28 mouse cellular contexts compared by ENCODE assay signal in genomic region chr1:71095211-71095805, GRCm38 (mm10). TPM values are rescaled to one million over a fixed set of nuclear protein-coding genes. Genes with fewer than 3 reads are reported as not detected.
DNase-seq lines count a peak whose midpoint lies in the region; ATAC-seq lines count a peak whose summit lies in the region.
"Had no signal": no experiment of that assay in that cellular context is flagged by ENCODE, and none has a peak within 500 bp of the region (broad histone marks: within the 10 kb centered on the region; RNA-seq: fewer than 3 reads in every experiment).

No protein-coding gene starts in this region.

- peak overlapping the region; percentile 17; the same call in 1 of the 2 replicates for H3K4me2 ChIP-seq in liver, embryonic 11.5 days
- H3K4me2 ChIP-seq in liver, embryonic 13.5 days: no peak overlapping the region
- H3K4me2 ChIP-seq: embryonic facial prominence, embryonic 13.5 days; forebrain, embryonic 12.5 days; forebrain, embryonic 15.5 days; heart, embryonic 13.5 days; hindbrain, embryonic 14.5 days had no signal

- H3K9me3 ChIP-seq in liver, embryonic 11.5 days (ENCODE audit: control insufficient read depth, low read length): no peaks in the 10 kb centered on the region
- no peaks in the 10 kb centered on the region for H3K9me3 ChIP-seq in liver, embryonic 13.5 days (replicated peaks)
- H3K9me3 ChIP-seq: embryonic facial prominence, embryonic 10.5 days; embryonic facial prominence, embryonic 13.5 days; forebrain, embryonic 12.5 days; forebrain, embryonic 15.5 days; heart, embryonic 10.5 days had no signal

- ATAC-seq in liver, embryonic 11.5 days (replicated peaks; ENCODE audit: low FRiP score): no peak
- ATAC-seq in liver, embryonic 13.5 days (ENCODE audit: low read depth): no peak
- ATAC-seq in megakaryocyte-erythroid progenitor cell, adult 5-6 weeks (replicated peaks; ENCODE audit: low FRiP score, low TSS enrichment, poor library complexity, severe bottlenecking): peak; percentile 50
- ATAC-seq: forebrain, embryonic 15.5 days; hindbrain, postnatal 0 days had no signal

- H3K4me1 ChIP-seq in liver, embryonic 11.5 days (replicated peaks; ENCODE audit: control insufficient read depth, insufficient read depth, low read length): peaks cover 27% of the 10 kb centered on the region
- H3K4me1 ChIP-seq in liver, embryonic 13.5 days (replicated peaks): peaks cover 68% of the 10 kb centered on the region

- DNase-seq in liver, embryonic 11.5 days (ENCODE audit: low spot score): no peak
- DNase-seq in liver: no peak
- DNase-seq in 416B (ENCODE audit: low read depth): peak; percentile 17
- DNase-seq in liver, embryonic 13.5 days: no peak
- DNase-seq in adrenal gland, adult (ENCODE audit: inconsistent age in 2 of 2, low spot score in 1 of 2): no peak
- no peak for DNase-seq in kidney, postnatal 36 days
- DNase-seq in urinary bladder, adult 2 months (ENCODE audit: low spot score): no peak
- DNase-seq: adrenal gland, adult 8-10 months; adrenal gland, postnatal 25 days; cerebellum, adult 11-12 months; cerebellum, adult 8-10 months; cerebellum, postnatal 10 days; cerebellum, postnatal 36 days; embryo, embryonic 11 days; gastrocnemius, postnatal 36 days; heart, adult 2 months; heart, postnatal 14 days; heart, postnatal 4 days had no signal

- H3K27ac ChIP-seq in liver, embryonic 11.5 days (ENCODE audit: low read depth, low read length): no peak overlapping the region
- H3K27ac ChIP-seq in liver, embryonic 13.5 days: 0 out of 2 replicates have a peak overlapping the region, but pooled peaks have one; percentile 32
- H3K27ac ChIP-seq: embryonic facial prominence, embryonic 10.5 days; embryonic facial prominence, embryonic 13.5 days; forebrain, embryonic 12.5 days; forebrain, embryonic 15.5 days; heart, adult 2 months; heart, embryonic 10.5 days; heart, embryonic 13.5 days; hindbrain, embryonic 14.5 days; hindbrain, postnatal 0 days had no signal

- no peaks in the 10 kb centered on the region for H3K27me3 ChIP-seq in liver, embryonic 11.5 days (replicated peaks; ENCODE audit: control insufficient read depth, insufficient read depth, low read length)
- no peaks in the 10 kb centered on the region for H3K27me3 ChIP-seq in liver, embryonic 13.5 days
- H3K27me3 ChIP-seq: embryonic facial prominence, embryonic 13.5 days; forebrain, embryonic 12.5 days; forebrain, embryonic 15.5 days; heart, embryonic 13.5 days had no signal

- no peaks in the 10 kb centered on the region for H3K36me3 ChIP-seq in liver, embryonic 11.5 days (ENCODE audit: control insufficient read depth, insufficient read depth, low read length)
- H3K36me3 ChIP-seq in liver, embryonic 13.5 days: peaks cover 21% of the 10 kb centered on the region
- H3K36me3 ChIP-seq: embryonic facial prominence, embryonic 13.5 days; forebrain, embryonic 12.5 days; forebrain, embryonic 15.5 days; heart, embryonic 10.5 days had no signal

- no peak overlapping the region for H3K4me3 ChIP-seq in liver, embryonic 11.5 days (ENCODE audit: low read depth, low read length)
- no peak overlapping the region for H3K4me3 ChIP-seq in liver, embryonic 13.5 days (replicated peaks)
- H3K4me3 ChIP-seq: embryonic facial prominence, embryonic 10.5 days; embryonic facial prominence, embryonic 13.5 days; erythroblast, embryonic 14.5 days; forebrain, embryonic 12.5 days; forebrain, embryonic 15.5 days; heart, adult 2 months; heart, embryonic 10.5 days; heart, embryonic 13.5 days had no signal

- H3K9ac ChIP-seq in liver, embryonic 11.5 days (ENCODE audit: low read depth, low read length): no peak overlapping the region
- no peak overlapping the region for H3K9ac ChIP-seq in liver, embryonic 13.5 days
- H3K9ac ChIP-seq: embryonic facial prominence, embryonic 13.5 days; forebrain, embryonic 12.5 days; forebrain, embryonic 15.5 days; heart, embryonic 13.5 days; hindbrain, embryonic 14.5 days had no signal

- 91% methylated on average over 2 of the region's 2 CpGs for WGBS in liver, embryonic 11.5 days
- 68% methylated on average over 2 of the region's 2 CpGs for WGBS in liver, embryonic 13.5 days (ENCODE audit: insufficient replicate concordance)

RNA-seq across cellular contexts. Expression of gene Bard1, which starts 7.6 kb away (rescaled TPM):
- 2.9 and 3.5 TPM in 2 replicates for polyA plus RNA-seq in liver, embryonic 11.5 days (2014; fragmentation: Nextera tagmentation; extraction: Ambion mirVana)
- 3.2 and 3.6 TPM in 2 replicates for polyA plus RNA-seq in liver, embryonic 13.5 days (2015; fragmentation: Nextera tagmentation; extraction: Ambion mirVana)
- total RNA-seq in megakaryocyte-erythroid progenitor cell, adult 5-6 weeks (2014; fragmentation: Nextera tagmentation): 31.7 and 32.1 TPM in 2 replicates
- 13.8 and 18.9 TPM in 2 replicates for total RNA-seq in megakaryocyte-erythroid progenitor cell, adult 5-6 weeks (2017)
- 0.96 and 1.0 TPM in 2 replicates for polyA plus RNA-seq in urinary bladder, adult 2 months (2012; rRNA removed)
